Mouse (Mus musculus): ENCODE data around the gene 9330159F19Rik. TPM values are rescaled to one million over a fixed set of nuclear protein-coding genes. Genes with fewer than 3 reads are reported as not detected.

Gene 9330159F19Rik
- 0.14 and 0.27 TPM in 2 replicates for polyA plus RNA-seq (2016; fragmentation: Nextera tagmentation; extraction: Ambion mirVana)

GRCm38 (mm10) chr10:29211453-29211852 lies at the start of gene 9330159F19Rik:
Gene 9330159F19Rik, plus strand, starts transcription at chr10:29211606.
- Histone ChIP-seq H3K4me2 (no peak within 1 kb of the TSS), H3K4me1 (replicated peaks) (no peaks in the 10 kb centered on the region), H3K9me3 (replicated peaks) (no peaks in the 10 kb centered on the region), H3K27ac (ENCODE audit: poor library complexity, severe bottlenecking) (no peak within 1 kb of the TSS), H3K27me3 (replicated peaks) (no peaks in the 10 kb centered on the region), H3K9ac (no peak within 1 kb of the TSS), H3K36me3 (no peaks in the 10 kb centered on the region), H3K4me3 (no peak within 1 kb of the TSS)
- WGBS: 16% methylated on average over 4 of the region's 4 CpGs
- ATAC-seq (ENCODE audit: insufficient number of reproducible peaks, low FRiP score): no peak

GRCm38 (mm10) chr10:29161664-29162063 lies 49.7 kb upstream of the 9330159F19Rik start:
- WGBS: 72% methylated on average over 2 of the region's 2 CpGs
- no peak overlapping the region for H3K27ac ChIP-seq (ENCODE audit: poor library complexity, severe bottlenecking)
- H3K4me1 ChIP-seq (replicated peaks): no peaks in the 10 kb centered on the region
- no peaks in the 10 kb centered on the region for H3K9me3 ChIP-seq (replicated peaks)
- H3K4me2 ChIP-seq: no peak overlapping the region
- no peak overlapping the region for H3K4me3 ChIP-seq
- ATAC-seq (ENCODE audit: insufficient number of reproducible peaks, low FRiP score): no peak
- H3K9ac ChIP-seq: no peak overlapping the region
- H3K27me3 ChIP-seq (replicated peaks): no peaks in the 10 kb centered on the region
- no peaks in the 10 kb centered on the region for H3K36me3 ChIP-seq

- Histone ChIP-seq H3K9me3 (replicated peaks) (no peaks in the 10 kb centered on the region), H3K27ac (ENCODE audit: poor library complexity, severe bottlenecking) (no peak overlapping the region), H3K4me1 (replicated peaks) (no peaks in the 10 kb centered on the region), H3K9ac (no peak overlapping the region), H3K36me3 (no peaks in the 10 kb centered on the region), H3K4me3 (no peak overlapping the region), H3K27me3 (replicated peaks) (no peaks in the 10 kb centered on the region), H3K4me2 (no peak overlapping the region)
- ATAC-seq (ENCODE audit: insufficient number of reproducible peaks, low FRiP score): no peak
- 81% methylated on average over 2 of the region's 2 CpGs for WGBS
These were observed 37.6 kb upstream of the 9330159F19Rik start for GRCm38 (mm10) chr10:29173778-29174177.

GRCm38 (mm10) chr10:29175656-29176055 lies 35.8 kb upstream of the 9330159F19Rik start:
- no peak overlapping the region for H3K4me3 ChIP-seq
- no peak for ATAC-seq (ENCODE audit: insufficient number of reproducible peaks, low FRiP score)
- H3K9ac ChIP-seq: no peak overlapping the region
- no peaks in the 10 kb centered on the region for H3K36me3 ChIP-seq
- H3K4me1 ChIP-seq (replicated peaks): no peaks in the 10 kb centered on the region
- no peaks in the 10 kb centered on the region for H3K27me3 ChIP-seq (replicated peaks)
- H3K9me3 ChIP-seq (replicated peaks): no peaks in the 10 kb centered on the region
- 81% methylated on average over 3 of the region's 3 CpGs for WGBS
- H3K4me2 ChIP-seq: no peak overlapping the region
- H3K27ac ChIP-seq (ENCODE audit: poor library complexity, severe bottlenecking): no peak overlapping the region

GRCm38 (mm10) chr10:29176881-29177280 lies 34.5 kb upstream of the 9330159F19Rik start:
- no peaks in the 10 kb centered on the region for H3K27me3 ChIP-seq (replicated peaks)
- H3K4me3 ChIP-seq: no peak overlapping the region
- H3K27ac ChIP-seq (ENCODE audit: poor library complexity, severe bottlenecking): no peak overlapping the region
- no peaks in the 10 kb centered on the region for H3K9me3 ChIP-seq (replicated peaks)
- H3K4me1 ChIP-seq (replicated peaks): no peaks in the 10 kb centered on the region
- no peak overlapping the region for H3K4me2 ChIP-seq
- ATAC-seq (ENCODE audit: insufficient number of reproducible peaks, low FRiP score): no peak
- H3K36me3 ChIP-seq: no peaks in the 10 kb centered on the region
- WGBS: 78% methylated on average over 4 of the region's 4 CpGs
- no peak overlapping the region for H3K9ac ChIP-seq

GRCm38 (mm10) chr10:29178003-29178402 lies 33.4 kb upstream of the 9330159F19Rik start:
- Histone ChIP-seq H3K27me3 (replicated peaks) (no peaks in the 10 kb centered on the region), H3K27ac (ENCODE audit: poor library complexity, severe bottlenecking) (no peak overlapping the region), H3K4me3 (no peak overlapping the region), H3K36me3 (no peaks in the 10 kb centered on the region), H3K9me3 (replicated peaks) (no peaks in the 10 kb centered on the region), H3K4me1 (replicated peaks) (no peaks in the 10 kb centered on the region), H3K4me2 (no peak overlapping the region), H3K9ac (no peak overlapping the region)
- 22% methylated on average over 2 of the region's 2 CpGs for WGBS
- ATAC-seq (ENCODE audit: insufficient number of reproducible peaks, low FRiP score): no peak

- H3K9me3 ChIP-seq (replicated peaks): no peaks in the 10 kb centered on the region
- no peaks in the 10 kb centered on the region for H3K27me3 ChIP-seq (replicated peaks)
- no peak overlapping the region for H3K4me2 ChIP-seq
- no peaks in the 10 kb centered on the region for H3K36me3 ChIP-seq
- no peak overlapping the region for H3K4me3 ChIP-seq
- no peak overlapping the region for H3K27ac ChIP-seq (ENCODE audit: poor library complexity, severe bottlenecking)
- no peak for ATAC-seq (ENCODE audit: insufficient number of reproducible peaks, low FRiP score)
- no peak overlapping the region for H3K9ac ChIP-seq
- H3K4me1 ChIP-seq (replicated peaks): no peaks in the 10 kb centered on the region
- 87% methylated on average over 3 of the region's 3 CpGs for WGBS
These were observed 31.2 kb upstream of the 9330159F19Rik start for GRCm38 (mm10) chr10:29180210-29180609.

GRCm38 (mm10) chr10:29181046-29181445 lies 30.4 kb upstream of the 9330159F19Rik start:
- Histone ChIP-seq H3K4me1 (replicated peaks) (no peaks in the 10 kb centered on the region), H3K4me3 (no peak overlapping the region), H3K9ac (no peak overlapping the region), H3K9me3 (replicated peaks) (no peaks in the 10 kb centered on the region), H3K36me3 (no peaks in the 10 kb centered on the region), H3K4me2 (no peak overlapping the region), H3K27me3 (replicated peaks) (no peaks in the 10 kb centered on the region), H3K27ac (ENCODE audit: poor library complexity, severe bottlenecking) (no peak overlapping the region)
- no peak for ATAC-seq (ENCODE audit: insufficient number of reproducible peaks, low FRiP score)
- WGBS: 84% methylated on average over 2 of the region's 2 CpGs

GRCm38 (mm10) chr10:29193769-29194168 lies 17.6 kb upstream of the 9330159F19Rik start:
- Histone ChIP-seq H3K4me2 (no peak overlapping the region), H3K4me1 (replicated peaks) (no peaks in the 10 kb centered on the region), H3K27ac (ENCODE audit: poor library complexity, severe bottlenecking) (no peak overlapping the region), H3K9ac (no peak overlapping the region), H3K4me3 (no peak overlapping the region), H3K27me3 (replicated peaks) (no peaks in the 10 kb centered on the region), H3K9me3 (replicated peaks) (0 out of 2 replicates have a peak, but pooled peaks cover 8% of the 10 kb centered on the region), H3K36me3 (no peaks in the 10 kb centered on the region)
- no peak for ATAC-seq (ENCODE audit: insufficient number of reproducible peaks, low FRiP score)

GRCm38 (mm10) chr10:29196811-29197210 lies 14.6 kb upstream of the 9330159F19Rik start:
- H3K4me3 ChIP-seq: no peak overlapping the region
- 90% methylated on average over 33 of the region's 33 CpGs for WGBS
- no peaks in the 10 kb centered on the region for H3K4me1 ChIP-seq (replicated peaks)
- 0 out of 2 replicates have a peak, but pooled peaks cover 8% of the 10 kb centered on the region for H3K9me3 ChIP-seq (replicated peaks)
- no peaks in the 10 kb centered on the region for H3K36me3 ChIP-seq
- no peaks in the 10 kb centered on the region for H3K27me3 ChIP-seq (replicated peaks)
- no peak overlapping the region for H3K4me2 ChIP-seq
- no peak for ATAC-seq (ENCODE audit: insufficient number of reproducible peaks, low FRiP score)
- H3K9ac ChIP-seq: no peak overlapping the region
- no peak overlapping the region for H3K27ac ChIP-seq (ENCODE audit: poor library complexity, severe bottlenecking)

GRCm38 (mm10) chr10:29198642-29199041 lies 12.8 kb upstream of the 9330159F19Rik start, which contains the start of gene Gm49353:
Gene Gm49353, plus strand, starts transcription at chr10:29198954.
- Histone ChIP-seq H3K4me1 (replicated peaks) (no peaks in the 10 kb centered on the region), H3K4me2 (no peak within 1 kb of the TSS), H3K9me3 (replicated peaks) (0 out of 2 replicates have a peak, but pooled peaks cover 8% of the 10 kb centered on the region), H3K36me3 (no peaks in the 10 kb centered on the region), H3K9ac (no peak within 1 kb of the TSS), H3K4me3 (no peak within 1 kb of the TSS), H3K27me3 (replicated peaks) (no peaks in the 10 kb centered on the region), H3K27ac (ENCODE audit: poor library complexity, severe bottlenecking) (no peak within 1 kb of the TSS)
- no peak for ATAC-seq (ENCODE audit: insufficient number of reproducible peaks, low FRiP score)
- WGBS: 82% methylated on average over 7 of the region's 7 CpGs

- no peak for ATAC-seq (ENCODE audit: insufficient number of reproducible peaks, low FRiP score)
- Histone ChIP-seq H3K27me3 (replicated peaks) (no peaks in the 10 kb centered on the region), H3K4me1 (replicated peaks) (no peaks in the 10 kb centered on the region), H3K4me3 (no peak overlapping the region), H3K36me3 (no peaks in the 10 kb centered on the region), H3K4me2 (no peak overlapping the region), H3K9me3 (replicated peaks) (0 out of 2 replicates have a peak, but pooled peaks cover 8% of the 10 kb centered on the region), H3K9ac (no peak overlapping the region), H3K27ac (ENCODE audit: poor library complexity, severe bottlenecking) (no peak overlapping the region)
- 73% methylated on average over 3 of the region's 3 CpGs for WGBS
These were observed 11.6 kb upstream of the 9330159F19Rik start for GRCm38 (mm10) chr10:29199835-29200234.
